Mouse (Mus musculus): ENCODE results near the gene Vbp1. TPM values are rescaled to one million over a fixed set of nuclear protein-coding genes. Genes with fewer than 3 reads are reported as not detected.
"Not testable (repeated sequence)": the region's sequence is repeated elsewhere in the genome, so short reads cannot be mapped to it uniquely, and the experiment has no call there.

Vbp1 gene
- polyA plus RNA-seq (2014; fragmentation: Nextera tagmentation; extraction: Ambion mirVana), result 346 and 350 TPM in 2 replicates

GRCm38 (mm10) chrX:75514179-75514972 lies at the start of gene Vbp1:
Gene Vbp1 (plus strand): TSS chrX:75514299.
- peak; percentile 99 for ATAC-seq (ENCODE audit: low FRiP score, low TSS enrichment)
- 21% methylated on average over 37 of the region's 37 CpGs for WGBS

DNA sequence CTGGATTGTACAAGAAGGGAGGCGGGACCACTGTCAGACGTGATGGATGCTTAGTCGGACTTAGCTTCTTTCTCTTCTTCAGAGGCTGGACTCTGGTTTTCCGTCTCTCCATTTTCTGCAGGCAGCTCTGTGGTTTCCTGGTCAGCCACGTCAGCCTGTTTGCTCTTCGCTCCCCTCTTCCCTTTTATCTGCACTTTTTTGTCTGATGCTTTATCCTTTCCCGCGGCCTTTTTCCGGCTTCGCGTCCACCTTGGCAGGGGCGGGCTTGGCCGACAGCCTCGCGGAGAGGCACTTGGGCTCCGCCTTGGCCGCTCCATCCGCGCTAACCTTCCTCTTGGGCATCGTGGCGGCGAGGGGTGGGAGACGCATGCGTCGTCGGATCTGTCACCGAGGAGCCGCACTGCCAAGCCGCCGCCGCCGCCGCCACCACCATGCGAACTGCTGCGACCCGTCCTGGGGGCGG lies 38.9 kb upstream of the Vbp1 start:
- H3K4me1 ChIP-seq (ENCODE audit: control insufficient read depth, insufficient read depth, low read length); H3K9ac ChIP-seq (replicated peaks; ENCODE audit: low read length); H3K36me3 ChIP-seq (ENCODE audit: control insufficient read depth, insufficient read depth, low read length); H3K27me3 ChIP-seq (ENCODE audit: control insufficient read depth, insufficient read depth, low read length); H3K9me3 ChIP-seq (ENCODE audit: control insufficient read depth, low read length): not testable (repeated sequence)
- Histone ChIP-seq H3K4me3 (replicated peaks; ENCODE audit: low read depth, low read length) (peak overlapping the region; percentile 30), H3K27ac (replicated peaks; ENCODE audit: low read depth, low read length) (peak overlapping the region; percentile 63; the same call in 1 of the 2 replicates), H3K4me2 (ENCODE audit: low read length) (peak overlapping the region; percentile 43)
- peak; percentile 89 for ATAC-seq (ENCODE audit: low FRiP score, low TSS enrichment)
- DNase-seq, result peak; percentile 80
- WGBS, result 27% methylated on average over 37 of the region's 37 CpGs

More at GRCm38 (mm10) chrX:75514179-75514972, at the start of gene Vbp1:
- Histone ChIP-seq H3K27me3 (ENCODE audit: control insufficient read depth, insufficient read depth, low read length) (no peaks in the 10 kb centered on the region), H3K9me3 (ENCODE audit: control insufficient read depth, low read length) (no peaks in the 10 kb centered on the region), H3K4me3 (replicated peaks; ENCODE audit: low read depth, low read length) (peak within 1 kb of the TSS; percentile 53), H3K27ac (replicated peaks; ENCODE audit: low read depth, low read length) (peak within 1 kb of the TSS; percentile 88), H3K36me3 (ENCODE audit: control insufficient read depth, insufficient read depth, low read length) (no peaks in the 10 kb centered on the region), H3K4me2 (ENCODE audit: low read length) (peak within 1 kb of the TSS; percentile 47), H3K9ac (replicated peaks; ENCODE audit: low read length) (peak within 1 kb of the TSS; percentile 60), H3K4me1 (ENCODE audit: control insufficient read depth, insufficient read depth, low read length) (peaks cover 5% of the 10 kb centered on the region; the same call in 1 of the 2 replicates)
- DNase-seq, result peak; percentile 93

DNA sequence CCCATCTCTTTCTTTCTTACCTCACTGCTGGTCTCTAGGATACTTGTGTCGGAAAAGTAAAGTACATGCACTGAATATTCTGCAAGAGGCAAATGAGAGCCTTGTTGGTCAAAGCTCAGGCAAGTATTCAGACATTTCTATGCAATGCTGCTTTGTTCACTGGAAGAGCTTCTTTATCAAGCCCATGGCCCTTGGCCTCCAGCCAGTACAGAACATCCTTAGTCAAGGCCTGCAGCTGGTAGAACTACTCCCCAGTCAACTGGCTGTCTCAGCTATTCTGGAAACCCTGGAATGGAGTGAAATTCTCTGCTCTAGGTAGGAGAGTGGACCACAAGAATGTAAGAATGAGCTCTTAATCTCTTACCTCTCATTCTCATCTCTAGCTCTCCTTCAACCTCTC lies 24.2 kb upstream of the Vbp1 start:
- Histone ChIP-seq H3K27me3 (ENCODE audit: control insufficient read depth, insufficient read depth, low read length) (no peaks in the 10 kb centered on the region), H3K36me3 (ENCODE audit: control insufficient read depth, insufficient read depth, low read length) (no peaks in the 10 kb centered on the region), H3K27ac (replicated peaks; ENCODE audit: low read depth, low read length) (no peak overlapping the region), H3K9ac (replicated peaks; ENCODE audit: low read length) (no peak overlapping the region), H3K4me3 (replicated peaks; ENCODE audit: low read depth, low read length) (no peak overlapping the region), H3K4me1 (ENCODE audit: control insufficient read depth, insufficient read depth, low read length) (no peaks in the 10 kb centered on the region), H3K9me3 (ENCODE audit: control insufficient read depth, low read length) (no peaks in the 10 kb centered on the region), H3K4me2 (ENCODE audit: low read length) (no peak overlapping the region)
- no peak for ATAC-seq (ENCODE audit: low FRiP score, low TSS enrichment)
- 72% methylated on average over 1 of the region's 1 CpGs for WGBS
- DNase-seq, result no peak

GRCm38 (mm10) chrX:75513787-75514178 lies 316 bp upstream of the Vbp1 start:
- Histone ChIP-seq H3K27ac (replicated peaks; ENCODE audit: low read depth, low read length) (0 out of 2 replicates have a peak overlapping the region, but pooled peaks have one; percentile 28), H3K4me2 (ENCODE audit: low read length) (peak overlapping the region; percentile 47), H3K4me1 (ENCODE audit: control insufficient read depth, insufficient read depth, low read length) (peaks cover 5% of the 10 kb centered on the region; the same call in 1 of the 2 replicates), H3K9ac (replicated peaks; ENCODE audit: low read length) (no peak overlapping the region), H3K36me3 (ENCODE audit: control insufficient read depth, insufficient read depth, low read length) (no peaks in the 10 kb centered on the region), H3K4me3 (replicated peaks; ENCODE audit: low read depth, low read length) (peak overlapping the region; percentile 53), H3K9me3 (ENCODE audit: control insufficient read depth, low read length) (no peaks in the 10 kb centered on the region), H3K27me3 (ENCODE audit: control insufficient read depth, insufficient read depth, low read length) (no peaks in the 10 kb centered on the region)
- 33% methylated on average over 3 of the region's 3 CpGs for WGBS
- DNase-seq (no peak), ATAC-seq (ENCODE audit: low FRiP score, low TSS enrichment) (no peak; the same call in 1 of the 2 replicates)

DNA sequence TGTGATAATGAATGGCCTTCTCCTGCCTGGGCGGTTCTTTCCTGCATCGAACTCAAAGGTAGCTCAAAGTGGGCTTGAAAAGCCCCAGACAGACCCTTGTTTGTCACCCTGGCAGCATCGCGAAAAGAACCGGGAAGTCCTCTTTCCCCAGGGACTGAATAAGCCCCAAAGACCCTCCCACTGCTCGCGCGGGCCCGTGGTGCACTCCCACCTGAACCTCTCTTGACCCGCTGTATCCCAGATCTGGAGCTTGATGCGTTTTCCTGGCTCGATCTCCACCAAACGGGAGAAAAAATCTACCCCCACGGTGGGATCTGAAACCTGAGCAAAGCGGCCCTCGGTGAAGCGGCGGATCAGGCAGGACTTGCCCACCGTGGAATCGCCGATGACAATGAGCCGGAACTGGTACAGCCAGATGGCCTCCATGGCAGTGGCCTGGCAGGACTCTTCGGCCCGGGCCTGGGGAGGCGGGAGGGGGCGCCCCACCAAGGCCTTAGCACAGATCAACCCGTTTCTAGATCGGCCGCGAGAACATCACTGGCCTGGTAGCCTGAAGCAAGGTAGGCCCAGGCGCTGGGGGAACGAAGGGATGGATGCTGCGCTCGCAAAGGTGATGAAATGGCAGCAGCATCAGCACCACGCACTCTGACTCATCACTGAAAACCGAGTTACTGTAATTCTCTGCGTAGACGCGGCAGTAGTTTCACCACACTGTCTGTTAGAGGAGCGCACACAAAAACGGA lies 63.7 kb downstream of the Vbp1 start, which contains the start of gene Rab39b:
Rab39b (minus strand) TSS at position 650 of the 743 bp plus-strand sequence.
- ATAC-seq (ENCODE audit: low FRiP score, low TSS enrichment) (peak; percentile 96), DNase-seq (peak; percentile 81)
- peak within 1 kb of the TSS; percentile 69 for H3K9ac ChIP-seq (replicated peaks; ENCODE audit: low read length)
- H3K27ac ChIP-seq (replicated peaks; ENCODE audit: low read depth, low read length), result peak within 1 kb of the TSS; percentile 91
- H3K36me3 ChIP-seq (ENCODE audit: control insufficient read depth, insufficient read depth, low read length), result no peaks in the 10 kb centered on the region
- H3K4me2 ChIP-seq (ENCODE audit: low read length), result peak within 1 kb of the TSS; percentile 55
- no peaks in the 10 kb centered on the region for H3K9me3 ChIP-seq (ENCODE audit: control insufficient read depth, low read length)
- whole genome bisulfite sequencing, result 16% methylated on average over 41 of the region's 41 CpGs
- H3K4me1 ChIP-seq (ENCODE audit: control insufficient read depth, insufficient read depth, low read length), result no peaks in the 10 kb centered on the region
- peak within 1 kb of the TSS; percentile 50 for H3K4me3 ChIP-seq (replicated peaks; ENCODE audit: low read depth, low read length)
- H3K27me3 ChIP-seq (ENCODE audit: control insufficient read depth, insufficient read depth, low read length), result no peaks in the 10 kb centered on the region

GRCm38 (mm10) chrX:75578539-75578938 lies 64.4 kb downstream of the Vbp1 start:
- no peaks in the 10 kb centered on the region for H3K27me3 ChIP-seq (ENCODE audit: control insufficient read depth, insufficient read depth, low read length)
- H3K4me3 ChIP-seq (replicated peaks; ENCODE audit: low read depth, low read length), result no peak overlapping the region
- 70% methylated on average over 2 of the region's 2 CpGs for WGBS
- no peak overlapping the region for H3K4me2 ChIP-seq (ENCODE audit: low read length)
- ATAC-seq (ENCODE audit: low FRiP score, low TSS enrichment), result no peak
- no peak overlapping the region for H3K27ac ChIP-seq (replicated peaks; ENCODE audit: low read depth, low read length)
- no peak overlapping the region for H3K9ac ChIP-seq (replicated peaks; ENCODE audit: low read length)
- DNase-seq, result peak; percentile 0
- H3K9me3 ChIP-seq (ENCODE audit: control insufficient read depth, low read length), result no peaks in the 10 kb centered on the region
- no peaks in the 10 kb centered on the region for H3K36me3 ChIP-seq (ENCODE audit: control insufficient read depth, insufficient read depth, low read length)
- no peaks in the 10 kb centered on the region for H3K4me1 ChIP-seq (ENCODE audit: control insufficient read depth, insufficient read depth, low read length)

Other genes starting within 250 kb of the Vbp1 start
- 35.5 and 44.5 TPM in 2 replicates for gene Fundc2, start 131.9 kb upstream of the Vbp1 start, polyA plus RNA-seq (2014; fragmentation: Nextera tagmentation; extraction: Ambion mirVana)
- 1.8 and 2.6 TPM in 2 replicates for gene F8, start 131.7 kb upstream of the Vbp1 start, polyA plus RNA-seq (2014; fragmentation: Nextera tagmentation; extraction: Ambion mirVana)
- gene Cmc4, start 97.7 kb upstream of the Vbp1 start, polyA plus RNA-seq (2014; fragmentation: Nextera tagmentation; extraction: Ambion mirVana), result 21.4 and 26.4 TPM in 2 replicates
- 5.6 and 8.9 TPM in 2 replicates for gene Mtcp1, start 97.7 kb upstream of the Vbp1 start, polyA plus RNA-seq (2014; fragmentation: Nextera tagmentation; extraction: Ambion mirVana)
- gene Brcc3, start 97.7 kb upstream of the Vbp1 start, polyA plus RNA-seq (2014; fragmentation: Nextera tagmentation; extraction: Ambion mirVana), result 46.5 and 48.2 TPM in 2 replicates
- 21.2 and 28.2 TPM in 2 replicates for gene Rab39b, start 63.9 kb downstream of the Vbp1 start, polyA plus RNA-seq (2014; fragmentation: Nextera tagmentation; extraction: Ambion mirVana)